Comparison of ENCODE assay signal across 20 mouse cellular contexts in genomic region chr5:107219883-107220282, GRCm38 (mm10).
A peak's percentile ranks its signal among the peaks of the same experiment; 100 is the strongest.
DNase-seq lines count a peak whose midpoint lies in the region; ATAC-seq and TF ChIP-seq lines count a peak whose summit lies in the region.
"Had no signal": no experiment of that assay in that cellular context is flagged by ENCODE, and none has a peak within 500 bp of the region (broad histone marks: within the 10 kb centered on the region; RNA-seq: fewer than 3 reads in every experiment).

No protein-coding gene starts in this region.

- peaks cover under 1% of the 10 kb centered on the region; the same call in 1 of the 2 replicates for H3K36me3 ChIP-seq in liver, embryonic 12.5 days
- no peaks in the 10 kb centered on the region for H3K36me3 ChIP-seq in liver, embryonic 11.5 days (ENCODE audit: control insufficient read depth, insufficient read depth, low read length)
- no peaks in the 10 kb centered on the region for H3K36me3 ChIP-seq in ES-E14 (ENCODE audit: control insufficient read depth, insufficient read depth, low read length, poor library complexity, severe bottlenecking)
- no peaks in the 10 kb centered on the region for H3K36me3 ChIP-seq in embryonic facial prominence, embryonic 15.5 days
- no peaks in the 10 kb centered on the region for H3K36me3 ChIP-seq in limb, embryonic 15.5 days
- no peaks in the 10 kb centered on the region for H3K36me3 ChIP-seq in hindbrain, embryonic 11.5 days (ENCODE audit: control insufficient read depth, insufficient read depth, low read length)
- H3K36me3 ChIP-seq: hindbrain, embryonic 15.5 days; liver, embryonic 15.5 days; midbrain, embryonic 12.5 days had no signal

- peaks cover 73% of the 10 kb centered on the region for H3K4me1 ChIP-seq in liver, embryonic 12.5 days
- peaks cover 61% of the 10 kb centered on the region for H3K4me1 ChIP-seq in liver, embryonic 11.5 days (replicated peaks; ENCODE audit: control insufficient read depth, insufficient read depth, low read length)
- H3K4me1 ChIP-seq in ES-E14 (ENCODE audit: control insufficient read depth in 2 of 2, insufficient read depth in 2 of 2, low read length in 2 of 2, poor library complexity in 1 of 2), result 0 out of 4 replicates have a peak, but pooled peaks cover 0 to 2% of the 10 kb centered on the region in 2 experiments
- H3K4me1 ChIP-seq in embryonic facial prominence, embryonic 15.5 days, result peaks cover 49% of the 10 kb centered on the region
- H3K4me1 ChIP-seq in limb, embryonic 15.5 days, result peaks cover 70% of the 10 kb centered on the region
- no peaks in the 10 kb centered on the region for H3K4me1 ChIP-seq in hindbrain, embryonic 11.5 days (replicated peaks; ENCODE audit: control insufficient read depth, insufficient read depth, low read length)

- 0 out of 2 replicates have a peak, but pooled peaks have one; percentile 41 for ATAC-seq in liver, embryonic 12.5 days
- ATAC-seq in liver, embryonic 11.5 days (replicated peaks; ENCODE audit: low FRiP score), result no peak
- ATAC-seq in embryonic facial prominence, embryonic 15.5 days (ENCODE audit: insufficient number of reproducible peaks, low FRiP score, low TSS enrichment, low read depth), result no peak; the same call in 1 of the 2 replicates
- no peak for ATAC-seq in limb, embryonic 15.5 days (ENCODE audit: insufficient number of reproducible peaks, low FRiP score, low TSS enrichment, low read depth)
- ATAC-seq in hindbrain, embryonic 11.5 days (ENCODE audit: low FRiP score), result no peak

- H3K27me3 ChIP-seq in liver, embryonic 12.5 days (replicated peaks), result no peaks in the 10 kb centered on the region
- no peaks in the 10 kb centered on the region for H3K27me3 ChIP-seq in liver, embryonic 11.5 days (replicated peaks; ENCODE audit: control insufficient read depth, insufficient read depth, low read length)
- H3K27me3 ChIP-seq in embryonic facial prominence, embryonic 15.5 days, result no peaks in the 10 kb centered on the region
- no peaks in the 10 kb centered on the region for H3K27me3 ChIP-seq in limb, embryonic 15.5 days
- H3K27me3 ChIP-seq in hindbrain, embryonic 11.5 days (ENCODE audit: control insufficient read depth, insufficient read depth, low read length), result no peaks in the 10 kb centered on the region
- H3K27me3 ChIP-seq: hindbrain, embryonic 15.5 days; liver, embryonic 15.5 days; midbrain, embryonic 12.5 days had no signal

- no peak overlapping the region for H3K4me2 ChIP-seq in liver, embryonic 12.5 days
- H3K4me2 ChIP-seq in liver, embryonic 11.5 days, result no peak overlapping the region
- no peak overlapping the region for H3K4me2 ChIP-seq in embryonic facial prominence, embryonic 15.5 days (replicated peaks)
- no peak overlapping the region for H3K4me2 ChIP-seq in limb, embryonic 15.5 days
- H3K4me2 ChIP-seq in hindbrain, embryonic 11.5 days (replicated peaks; ENCODE audit: low read depth, low read length), result no peak overlapping the region
- H3K4me2 ChIP-seq: hindbrain, embryonic 15.5 days; liver, embryonic 15.5 days; midbrain, embryonic 12.5 days had no signal

- intact Hi-C loops in left cerebral cortex, postnatal 36 days (cut with DNase I), result no loop called here

- H3K4me3 ChIP-seq in liver, embryonic 12.5 days, result no peak overlapping the region
- H3K4me3 ChIP-seq in liver, embryonic 11.5 days (ENCODE audit: low read depth, low read length), result no peak overlapping the region
- no peak overlapping the region for H3K4me3 ChIP-seq in ES-E14 (ENCODE audit: insufficient read depth in 1 of 2, low read depth in 1 of 2, low read length in 2 of 2, poor library complexity in 1 of 2, severe bottlenecking in 1 of 2)
- H3K4me3 ChIP-seq in embryonic facial prominence, embryonic 15.5 days (replicated peaks), result no peak overlapping the region
- no peak overlapping the region for H3K4me3 ChIP-seq in limb, embryonic 15.5 days
- no peak overlapping the region for H3K4me3 ChIP-seq in hindbrain, embryonic 11.5 days (ENCODE audit: low read depth, low read length)
- H3K4me3 ChIP-seq: hindbrain, embryonic 15.5 days; liver, embryonic 15.5 days; midbrain, embryonic 12.5 days had no signal

- DNase-seq in liver, embryonic 11.5 days (ENCODE audit: low spot score), result no peak
- peak; percentile 63 for DNase-seq in ES-E14 (ENCODE audit: low read depth, low spot score)
- DNase-seq in frontal cortex, postnatal 25 days (ENCODE audit: low spot score in 2 of 2), result no peak
- no peak for DNase-seq in hindbrain, embryonic 11.5 days (ENCODE audit: low spot score)
- no peak for DNase-seq in left cerebral cortex, postnatal 36 days (ENCODE audit: low spot score in 2 of 2)
- DNase-seq: cerebellum, adult 11-12 months; cerebellum, postnatal 36 days; gastrocnemius, postnatal 14 days; heart, postnatal 10 days; kidney, adult 18-20 months; kidney, postnatal 14 days; lung, postnatal 36 days; retina, postnatal 1 day; right cerebral cortex, postnatal 4 days had no signal

- no peak overlapping the region for H3K27ac ChIP-seq in liver, embryonic 12.5 days
- H3K27ac ChIP-seq in liver, embryonic 11.5 days (ENCODE audit: low read depth, low read length), result no peak overlapping the region
- H3K27ac ChIP-seq in ES-E14 (ENCODE audit: insufficient read depth, low read depth, low read length, poor library complexity, severe bottlenecking), result no peak overlapping the region
- H3K27ac ChIP-seq in embryonic facial prominence, embryonic 15.5 days (replicated peaks), result 0 out of 2 replicates have a peak overlapping the region, but pooled peaks have one; percentile 4
- H3K27ac ChIP-seq in limb, embryonic 15.5 days, result peak overlapping the region; percentile 27; the same call in 1 of the 2 replicates
- no peak overlapping the region for H3K27ac ChIP-seq in hindbrain, embryonic 11.5 days (ENCODE audit: low read depth, low read length)
- H3K27ac ChIP-seq: hindbrain, embryonic 15.5 days; liver, embryonic 15.5 days; midbrain, embryonic 12.5 days had no signal

- WGBS in liver, embryonic 12.5 days (ENCODE audit: insufficient replicate concordance), result 73% methylated on average over 6 of the region's 6 CpGs
- 72% methylated on average over 6 of the region's 6 CpGs for WGBS in liver, embryonic 11.5 days
- WGBS in embryonic facial prominence, embryonic 15.5 days, result 76% methylated on average over 6 of the region's 6 CpGs
- WGBS in limb, embryonic 15.5 days, result 75% methylated on average over 6 of the region's 6 CpGs
- 74% methylated on average over 6 of the region's 6 CpGs for WGBS in hindbrain, embryonic 11.5 days

- H3K9me3 ChIP-seq in liver, embryonic 12.5 days (replicated peaks), result no peaks in the 10 kb centered on the region
- H3K9me3 ChIP-seq in liver, embryonic 11.5 days (ENCODE audit: control insufficient read depth, low read length), result no peaks in the 10 kb centered on the region
- H3K9me3 ChIP-seq in ES-E14 (ENCODE audit: control insufficient read depth, insufficient read depth, low read depth, low read length), result no peaks in the 10 kb centered on the region
- H3K9me3 ChIP-seq in embryonic facial prominence, embryonic 15.5 days (replicated peaks), result no peaks in the 10 kb centered on the region
- no peaks in the 10 kb centered on the region for H3K9me3 ChIP-seq in limb, embryonic 15.5 days
- no peaks in the 10 kb centered on the region; the same call in 1 of the 2 replicates for H3K9me3 ChIP-seq in hindbrain, embryonic 11.5 days (ENCODE audit: control insufficient read depth, low read length)
- H3K9me3 ChIP-seq: hindbrain, embryonic 15.5 days; liver, embryonic 15.5 days; midbrain, embryonic 12.5 days had no signal

- H3K9ac ChIP-seq in liver, embryonic 12.5 days, result no peak overlapping the region
- no peak overlapping the region for H3K9ac ChIP-seq in liver, embryonic 11.5 days (ENCODE audit: low read depth, low read length)
- no peak overlapping the region for H3K9ac ChIP-seq in ES-E14 (ENCODE audit: insufficient read depth, low read depth, low read length, poor library complexity, severe bottlenecking)
- H3K9ac ChIP-seq in embryonic facial prominence, embryonic 15.5 days, result no peak overlapping the region
- no peak overlapping the region for H3K9ac ChIP-seq in limb, embryonic 15.5 days
- H3K9ac ChIP-seq in hindbrain, embryonic 11.5 days (ENCODE audit: low read depth, low read length), result no peak overlapping the region
- H3K9ac ChIP-seq: hindbrain, embryonic 15.5 days; liver, embryonic 15.5 days; midbrain, embryonic 12.5 days had no signal

- in situ Hi-C loops in ES-E14 (cut with MboI; ENCODE audit: low sequenced_read_pairs in 2 of 2, unreplicated experiment in 2 of 2), result no loop called here

TF ChIP-seq in ES-E14, 5 proteins besides CTCF, POLR2A, EP300 and RAD21:
- TF ChIP-seq ZC3H11A (IDR thresholded peaks at IDR 0.05; ENCODE audit: borderline replicate concordance, low read depth, low read length) (no peak), CHD2 (IDR thresholded peaks at IDR 0.05; ENCODE audit: low read depth, low read length) (no peak), MAFK (IDR thresholded peaks at IDR 0.05; ENCODE audit: insufficient read depth, low read depth, low read length) (no peak), HCFC1 (IDR thresholded peaks at IDR 0.05; ENCODE audit: borderline replicate concordance, insufficient read depth, low read length) (no peak), ZNF384 (IDR thresholded peaks at IDR 0.05; ENCODE audit: low read depth, low read length) (no peak)
TF ChIP-seq in ES-E14: peak in this region for 0.

Comparison
In these comparisons a context has a peak if more than half of its experiments do, and no peak if none do; other contexts are left out.
1. H3K27ac ChIP-seq: peak in embryonic facial prominence, embryonic 15.5 days (single experiment) and limb, embryonic 15.5 days (single experiment); none in liver, embryonic 12.5 days (single experiment), liver, embryonic 11.5 days (single experiment), ES-E14 (single experiment) and hindbrain, embryonic 11.5 days (single experiment).